Mouse (Mus musculus): ENCODE results near the gene Pik3r6.

Pik3r6 gene

DNA sequence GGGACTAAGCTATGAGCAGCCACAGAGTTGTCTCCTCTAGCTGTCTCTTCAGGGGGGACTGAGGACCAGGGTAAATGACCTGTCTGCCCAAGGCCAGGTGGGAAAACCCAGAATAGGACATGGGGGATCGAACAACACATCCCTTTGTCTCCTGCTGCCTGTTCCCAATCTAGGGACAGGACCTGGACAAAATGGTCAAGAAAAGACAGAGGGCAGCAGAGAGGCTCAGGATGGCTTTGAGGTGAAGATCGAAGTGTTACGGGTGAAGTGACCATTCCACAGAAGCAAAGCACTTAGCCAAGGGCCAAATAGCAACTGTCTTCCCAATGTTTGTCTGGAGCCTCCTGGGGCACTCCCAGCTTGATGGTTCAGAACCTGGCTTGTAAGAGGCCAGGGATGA, 16.7 kb upstream of the Pik3r6 start:
- ATAC-seq (ENCODE audit: insufficient number of reproducible peaks, low FRiP score, low TSS enrichment), result no peak

DNA sequence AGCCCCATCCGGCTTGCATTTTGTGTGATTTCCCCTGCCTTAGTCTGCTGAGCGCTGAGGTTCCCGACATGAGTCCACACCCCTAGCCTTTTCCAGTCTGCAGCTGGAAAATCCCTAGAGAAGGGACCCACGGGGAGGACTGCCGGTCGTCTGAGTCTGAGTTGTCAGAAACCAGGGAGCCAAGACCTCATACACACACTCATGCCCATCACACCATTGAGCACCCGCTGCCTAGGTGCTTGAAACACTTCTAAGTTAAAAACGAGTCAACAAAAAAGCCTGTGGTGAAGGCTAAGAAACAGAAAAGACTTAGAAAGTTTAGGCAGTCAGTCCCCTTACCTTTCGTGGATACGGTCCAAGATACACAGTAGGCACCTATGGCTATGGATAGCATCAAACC, 15.1 kb upstream of the Pik3r6 start:
- no peak for ATAC-seq (ENCODE audit: insufficient number of reproducible peaks, low FRiP score, low TSS enrichment)

DNA sequence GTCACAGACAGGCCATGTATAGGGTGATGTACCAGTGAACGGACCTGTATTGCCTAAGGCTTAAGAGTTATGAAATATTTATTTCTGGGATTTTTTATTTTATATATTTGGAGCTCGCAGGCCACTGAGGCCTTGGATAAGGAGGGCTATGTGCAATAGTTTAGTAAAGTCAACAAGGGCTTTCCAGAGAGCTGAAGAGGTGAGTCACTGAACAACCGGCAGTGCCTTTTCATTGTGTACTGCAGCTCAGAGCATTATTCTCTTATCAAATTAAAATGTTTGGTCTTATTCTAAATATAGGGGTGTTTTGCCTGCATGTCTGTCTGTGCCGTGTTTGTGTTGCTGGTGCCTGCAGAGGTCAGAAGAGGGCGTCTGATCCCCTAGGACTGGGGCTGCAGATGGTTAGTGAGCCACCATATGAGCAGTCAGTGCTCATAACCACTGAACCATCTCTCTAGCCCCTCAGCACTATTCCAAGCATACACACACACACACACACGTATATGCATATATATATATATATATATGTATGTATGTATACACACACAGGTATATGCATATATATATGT, 14.5 kb upstream of the Pik3r6 start:
- no peak for ATAC-seq (ENCODE audit: insufficient number of reproducible peaks, low FRiP score, low TSS enrichment)

DNA sequence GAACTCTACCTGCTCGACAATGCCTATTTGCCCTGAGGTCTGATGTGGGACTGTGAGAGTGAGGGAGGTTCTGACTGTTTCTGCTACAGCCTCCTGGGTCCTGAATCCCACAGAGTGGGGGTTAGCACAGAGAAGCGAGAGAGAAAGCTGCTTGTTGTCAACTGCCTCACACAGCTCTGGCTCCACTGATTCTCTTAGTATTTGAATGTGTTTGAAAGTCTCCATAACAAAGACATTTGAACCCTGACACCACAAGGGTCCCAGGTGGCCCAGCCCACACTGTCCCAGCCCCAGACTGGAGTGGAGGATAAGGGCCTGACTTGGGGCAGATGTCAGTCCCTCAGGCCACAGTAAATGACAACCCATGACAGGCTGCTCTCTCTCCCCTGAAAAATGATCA, 13.6 kb upstream of the Pik3r6 start:
- no peak for ATAC-seq (ENCODE audit: insufficient number of reproducible peaks, low FRiP score, low TSS enrichment)

GRCm38 (mm10) chr11:68492592-68492991, 10.2 kb upstream of the Pik3r6 start:
- ATAC-seq (ENCODE audit: insufficient number of reproducible peaks, low FRiP score, low TSS enrichment), result no peak

DNA sequence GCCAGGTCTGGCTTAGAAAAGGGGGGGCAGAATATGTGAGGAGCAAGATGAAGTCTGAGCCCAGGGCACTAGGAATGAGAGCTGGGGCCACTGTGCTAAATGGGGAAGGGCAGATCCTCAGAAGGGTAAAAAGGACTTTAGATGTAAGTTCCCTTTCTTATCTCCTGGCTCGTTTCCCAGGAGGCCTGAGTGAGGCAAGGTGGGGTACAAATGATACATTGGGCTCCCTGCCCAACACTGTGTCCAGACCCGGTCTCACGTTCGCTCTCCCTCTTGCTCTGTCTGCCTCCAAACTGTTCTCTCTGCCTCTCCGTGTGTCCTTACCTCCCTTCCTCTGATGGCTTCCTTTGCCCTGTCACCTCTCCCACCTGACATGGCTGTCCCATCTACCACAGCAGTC, 9.1 kb upstream of the Pik3r6 start:
- ATAC-seq (ENCODE audit: insufficient number of reproducible peaks, low FRiP score, low TSS enrichment), result no peak

- no peak for ATAC-seq (ENCODE audit: insufficient number of reproducible peaks, low FRiP score, low TSS enrichment)
Measured at GRCm38 (mm10) chr11:68497081-68497480, 5.7 kb upstream of the Pik3r6 start.

GRCm38 (mm10) chr11:68498517-68498916, 4.3 kb upstream of the Pik3r6 start:
- ATAC-seq (ENCODE audit: insufficient number of reproducible peaks, low FRiP score, low TSS enrichment), result no peak

DNA sequence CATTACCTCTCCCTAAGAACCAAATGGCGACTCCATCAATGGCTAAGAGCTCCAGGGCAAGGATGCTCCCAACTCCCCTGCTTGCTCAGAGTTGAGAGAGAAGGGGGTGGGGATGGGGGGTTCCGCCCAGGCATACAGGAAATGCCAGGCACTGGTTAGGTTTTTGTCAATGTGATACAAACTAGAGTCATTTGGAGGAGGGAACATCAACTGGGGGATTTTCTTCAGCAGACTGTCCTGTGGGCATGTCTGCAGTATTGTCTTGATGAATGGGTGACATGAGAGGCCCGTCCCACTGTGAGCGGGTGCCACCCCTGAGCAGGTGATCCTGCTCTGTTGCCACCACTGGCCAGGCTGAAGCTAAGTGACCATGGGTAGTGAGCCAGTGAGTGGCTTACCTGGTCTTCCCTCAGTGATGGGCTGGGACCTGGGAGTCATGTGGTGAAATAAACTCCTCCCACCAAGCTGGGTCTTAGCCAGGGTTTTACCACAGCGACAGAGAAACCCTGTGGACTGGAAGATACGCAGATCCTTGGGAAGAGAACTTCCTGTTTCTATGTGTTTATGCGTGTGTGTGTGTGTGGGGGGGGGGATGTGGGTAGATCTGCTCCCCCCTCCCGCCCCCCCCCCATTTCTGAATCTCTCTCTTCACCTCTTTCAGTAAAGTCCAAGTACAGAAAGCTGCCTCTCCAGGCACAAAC, 3.7 kb upstream of the Pik3r6 start:
- no peak for ATAC-seq (ENCODE audit: insufficient number of reproducible peaks, low FRiP score, low TSS enrichment)

- no peak for ATAC-seq (ENCODE audit: insufficient number of reproducible peaks, low FRiP score, low TSS enrichment)
Measured at GRCm38 (mm10) chr11:68500949-68501350, 1.9 kb upstream of the Pik3r6 start.

DNA sequence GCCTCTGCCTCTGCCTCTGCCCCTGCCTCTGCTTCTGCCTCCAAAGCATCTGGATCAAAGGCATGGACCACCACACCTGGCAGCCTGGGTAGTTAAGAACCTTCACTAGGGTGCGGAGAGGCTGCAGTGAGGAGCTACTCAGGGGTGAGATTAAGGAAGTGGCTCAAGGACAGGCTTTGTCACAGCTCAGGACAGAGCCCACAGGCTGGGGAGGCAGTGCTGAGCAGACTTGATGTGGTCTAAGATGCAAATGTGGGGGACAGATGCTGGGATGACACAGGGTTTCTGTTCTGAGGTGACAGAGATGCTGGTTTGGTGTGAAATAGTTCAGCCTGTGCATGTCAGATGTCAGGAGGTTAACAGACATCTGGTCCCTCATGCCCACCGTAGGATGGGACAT, 411 bp upstream of the Pik3r6 start:
- ATAC-seq (ENCODE audit: insufficient number of reproducible peaks, low FRiP score, low TSS enrichment), result no peak

GRCm38 (mm10) chr11:68504913-68505312, 2.1 kb downstream of the Pik3r6 start:
- ATAC-seq (ENCODE audit: insufficient number of reproducible peaks, low FRiP score, low TSS enrichment), result no peak

GRCm38 (mm10) chr11:68507246-68507645, 4.4 kb downstream of the Pik3r6 start:
- no peak for ATAC-seq (ENCODE audit: insufficient number of reproducible peaks, low FRiP score, low TSS enrichment)

DNA sequence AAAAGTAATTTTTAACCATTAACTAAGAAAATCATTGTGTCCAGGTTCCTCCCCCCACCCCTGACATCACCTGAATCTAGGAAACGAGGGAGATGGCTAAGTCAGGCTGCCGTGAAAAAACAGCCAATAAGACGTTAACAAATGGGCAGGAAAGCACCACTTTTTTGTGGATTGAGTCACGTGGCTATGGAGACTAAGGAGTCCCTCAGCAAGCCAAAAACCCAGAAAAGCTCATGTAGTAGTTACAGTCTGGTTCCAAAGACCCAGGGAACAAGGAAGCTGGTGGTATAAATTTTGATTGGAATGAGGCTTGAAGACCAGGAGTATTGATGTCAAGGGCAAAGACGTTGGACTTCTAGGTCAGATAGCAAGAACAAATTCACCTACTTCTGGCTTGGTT, 5.8 kb downstream of the Pik3r6 start:
- no peak for ATAC-seq (ENCODE audit: insufficient number of reproducible peaks, low FRiP score, low TSS enrichment)

DNA sequence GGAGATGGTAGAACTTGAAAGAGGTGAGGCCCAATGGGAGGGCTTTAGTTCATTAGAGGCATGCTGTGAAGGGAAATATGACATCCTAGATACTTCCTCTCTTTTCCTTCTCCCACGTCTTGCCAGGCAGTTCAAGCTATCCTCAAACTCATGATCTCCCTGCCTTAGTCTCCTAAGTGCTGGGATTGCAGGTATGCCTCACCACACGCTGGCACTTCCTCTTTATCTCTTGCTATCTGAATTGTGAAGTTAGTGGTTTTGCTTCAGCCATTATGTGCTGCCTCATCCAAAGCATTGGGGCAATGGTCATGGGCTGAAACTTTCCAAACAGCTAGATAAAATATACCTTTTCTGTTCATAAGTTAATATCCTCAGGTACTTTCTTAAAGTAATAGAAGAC, 6.4 kb downstream of the Pik3r6 start:
- no peak for ATAC-seq (ENCODE audit: insufficient number of reproducible peaks, low FRiP score, low TSS enrichment)

DNA sequence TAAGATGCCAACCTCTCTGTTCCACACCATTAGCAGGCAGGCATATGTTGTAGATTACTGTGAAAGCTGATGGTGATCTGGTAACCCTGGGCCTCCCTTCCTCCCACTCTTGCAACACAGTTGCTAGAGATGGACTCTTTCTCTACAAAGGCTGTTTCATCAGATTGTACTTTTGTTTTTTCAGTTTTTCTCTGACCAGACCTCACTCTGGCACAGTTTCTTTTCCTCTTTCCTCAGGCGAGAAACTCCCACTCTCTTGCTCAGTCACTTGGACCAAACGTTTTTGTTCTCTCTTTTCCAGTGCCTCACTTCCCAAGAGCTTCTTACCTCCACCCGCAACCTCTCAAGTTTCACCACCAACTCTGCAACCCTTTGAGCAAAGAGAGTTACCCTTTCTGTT, 11.2 kb downstream of the Pik3r6 start:
- no peak for ATAC-seq (ENCODE audit: insufficient number of reproducible peaks, low FRiP score, low TSS enrichment)

- no peak for ATAC-seq (ENCODE audit: insufficient number of reproducible peaks, low FRiP score, low TSS enrichment)
Measured at GRCm38 (mm10) chr11:68519362-68519761, 16.5 kb downstream of the Pik3r6 start.

DNA sequence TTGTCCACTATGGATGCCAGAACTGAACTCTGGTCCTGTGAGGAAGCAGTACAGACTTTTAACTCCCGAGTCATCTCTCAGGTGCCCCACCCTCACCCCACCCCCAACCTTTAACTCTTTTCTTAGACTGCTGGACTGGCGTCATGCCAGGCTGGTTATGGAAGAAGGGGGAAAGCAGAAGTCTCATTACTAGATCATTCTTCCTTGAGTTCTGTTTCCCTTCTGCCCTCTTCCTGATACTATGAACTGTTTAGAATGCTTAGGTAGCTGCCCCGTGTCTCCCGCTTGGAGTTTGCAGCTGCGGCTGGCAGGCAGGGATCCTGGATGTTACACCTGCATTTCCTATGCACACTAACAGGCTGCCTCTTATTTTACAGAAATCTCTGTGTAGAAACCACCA, 17.0 kb downstream of the Pik3r6 start:
- no peak for ATAC-seq (ENCODE audit: insufficient number of reproducible peaks, low FRiP score, low TSS enrichment)

DNA sequence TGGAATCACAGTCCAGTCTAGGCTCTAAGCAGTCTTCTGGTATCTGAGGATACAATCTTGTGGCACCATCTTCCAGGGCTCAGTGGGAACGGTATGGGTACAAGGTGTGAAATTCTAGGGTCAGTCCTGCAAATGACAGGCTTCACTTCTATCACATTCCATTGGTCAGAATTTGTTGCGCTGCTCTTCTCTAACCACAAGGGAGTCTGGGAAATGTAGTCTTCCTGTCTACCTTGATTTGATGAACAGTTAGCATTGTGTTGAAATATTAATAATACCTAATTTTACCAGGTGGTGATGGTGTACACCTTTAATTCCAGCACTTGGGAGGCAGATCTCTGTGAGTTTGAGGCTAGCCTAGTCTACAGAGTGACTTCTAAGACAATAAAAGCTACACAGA, 17.6 kb downstream of the Pik3r6 start:
- no peak for ATAC-seq (ENCODE audit: insufficient number of reproducible peaks, low FRiP score, low TSS enrichment)

GRCm38 (mm10) chr11:68521352-68521751, 18.5 kb downstream of the Pik3r6 start:
- no peak for ATAC-seq (ENCODE audit: insufficient number of reproducible peaks, low FRiP score, low TSS enrichment)

DNA sequence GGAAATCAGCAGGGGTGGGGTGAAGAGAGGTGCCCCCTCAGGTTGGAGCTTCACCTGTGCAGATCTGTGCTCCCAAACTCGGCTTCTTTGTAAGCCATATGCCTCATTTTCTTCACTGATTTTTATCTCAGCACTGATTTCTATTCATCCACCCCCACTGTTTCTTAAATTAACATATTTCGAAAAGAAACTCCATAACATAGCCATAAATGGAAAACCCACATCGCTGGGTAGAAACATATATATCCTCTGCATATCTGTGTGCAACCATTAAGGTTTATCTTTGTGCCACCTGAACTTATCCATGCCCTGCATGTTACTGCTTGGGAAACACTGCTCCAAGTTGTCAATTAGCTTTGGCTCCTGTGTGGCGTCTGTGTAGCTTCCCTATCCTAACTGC, 23.6 kb downstream of the Pik3r6 start:
- ATAC-seq (ENCODE audit: insufficient number of reproducible peaks, low FRiP score, low TSS enrichment), result no peak

DNA sequence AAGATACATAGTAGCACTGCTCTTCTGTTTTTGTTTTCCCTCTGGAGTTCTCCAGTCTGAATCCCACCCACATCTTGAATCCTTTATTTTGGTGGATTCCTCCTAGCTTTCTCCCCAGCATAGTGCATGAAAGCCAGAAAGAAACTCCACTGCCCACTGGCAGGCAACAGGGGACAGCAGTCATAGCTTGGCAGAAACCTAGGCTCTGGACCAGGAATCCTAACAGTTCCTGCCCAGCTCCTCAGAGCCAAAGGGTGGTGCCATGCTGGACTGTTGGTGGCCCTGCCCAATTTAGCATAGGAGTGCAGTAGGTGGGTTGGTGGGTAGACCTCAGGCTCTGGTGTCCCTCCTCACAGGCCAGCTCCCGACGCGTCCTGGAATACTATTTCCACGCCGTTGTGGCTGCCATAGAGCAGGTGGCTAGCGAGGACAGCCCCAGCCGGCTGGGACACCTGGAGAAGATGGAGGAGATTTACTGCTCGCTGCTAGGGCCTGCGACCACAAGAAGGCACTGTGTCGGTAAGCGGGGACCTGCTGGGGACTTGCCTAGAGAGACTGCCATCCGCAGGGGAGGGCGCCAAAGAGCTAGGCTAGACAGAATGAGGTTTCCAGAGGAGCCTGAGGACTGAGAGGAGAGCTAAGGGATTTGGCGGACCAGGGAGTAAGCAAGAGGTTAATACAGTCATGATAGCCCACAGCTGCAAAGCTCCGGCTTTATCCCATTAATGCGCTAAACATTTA, 28.4 kb downstream of the Pik3r6 start:
- ATAC-seq (ENCODE audit: insufficient number of reproducible peaks, low FRiP score, low TSS enrichment), result peak; percentile 83
